Mouse (Mus musculus): ENCODE data around the gene Cfap99. TPM values are rescaled to one million over a fixed set of nuclear protein-coding genes. Genes with fewer than 3 reads are reported as not detected.

Gene Cfap99
- total RNA-seq, 2 experiments from 2014 or later = not detected

GRCm38 (mm10) chr5:34276191-34276590 lies 12.2 kb upstream of the Cfap99 start:
- ATAC-seq (replicated peaks; ENCODE audit: poor library complexity, severe bottlenecking) = no peak

- ATAC-seq (replicated peaks; ENCODE audit: poor library complexity, severe bottlenecking) = no peak
Measured at GRCm38 (mm10) chr5:34276746-34277145, 11.7 kb upstream of the Cfap99 start.

DNA sequence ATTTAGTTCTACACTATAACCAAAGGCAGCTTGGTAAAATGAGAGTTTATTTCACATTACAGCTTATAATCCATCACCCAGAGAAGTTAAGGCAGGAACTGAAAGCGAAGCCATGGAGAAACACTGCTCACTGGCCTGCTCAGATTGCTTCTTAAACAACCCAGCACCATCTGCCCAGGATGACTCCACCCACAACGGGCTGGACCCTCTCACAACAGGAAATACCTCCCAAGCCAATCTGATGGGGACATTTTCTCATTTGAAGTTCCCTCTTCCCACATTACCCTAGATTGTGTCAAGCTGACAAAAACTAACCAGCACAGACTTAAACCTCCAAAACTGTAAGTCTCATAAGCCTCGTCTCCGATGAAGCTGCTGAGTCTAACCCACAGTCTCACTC lies 10.3 kb upstream of the Cfap99 start:
- peak; percentile 83 for ATAC-seq (replicated peaks; ENCODE audit: poor library complexity, severe bottlenecking)

DNA sequence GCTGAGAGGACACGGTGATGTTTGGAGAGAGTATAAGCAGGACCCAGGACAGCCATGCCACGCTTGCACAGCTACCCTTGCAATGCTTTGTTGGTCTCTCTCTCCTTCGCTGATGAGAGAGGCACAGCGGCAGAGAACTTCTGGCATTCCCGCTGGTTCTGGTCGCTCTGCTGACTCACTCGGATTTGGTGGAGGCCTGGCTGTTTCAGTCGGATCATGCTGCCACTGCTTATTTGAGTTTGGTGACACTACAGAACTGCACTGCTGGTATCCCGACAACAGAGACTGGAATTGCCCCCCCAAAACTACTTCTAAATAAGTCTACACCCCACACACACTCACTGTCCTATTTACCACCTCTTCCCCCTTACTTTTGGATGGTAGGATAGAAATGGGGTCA lies 9.2 kb upstream of the Cfap99 start:
- ATAC-seq (replicated peaks; ENCODE audit: poor library complexity, severe bottlenecking) = no peak

DNA sequence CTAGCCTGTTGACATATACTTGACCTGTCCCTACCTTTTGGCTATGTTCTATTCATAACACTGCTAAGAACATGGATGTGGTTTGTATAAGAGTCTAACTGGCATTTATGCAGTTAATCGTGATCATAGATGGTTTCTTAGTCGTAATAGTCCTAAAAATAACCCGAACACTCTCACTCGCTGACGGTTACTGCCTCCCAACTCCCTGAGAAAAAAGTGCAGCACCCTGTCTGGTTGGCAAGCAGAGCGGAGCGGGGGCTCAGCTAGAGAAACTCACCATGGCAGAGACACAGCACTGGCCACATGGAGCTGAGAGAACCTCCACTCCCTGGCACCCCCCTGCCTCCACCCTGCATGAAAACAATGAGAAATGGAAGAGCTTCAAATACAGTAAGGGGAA lies 7.4 kb upstream of the Cfap99 start:
- no peak for ATAC-seq (replicated peaks; ENCODE audit: poor library complexity, severe bottlenecking)

DNA sequence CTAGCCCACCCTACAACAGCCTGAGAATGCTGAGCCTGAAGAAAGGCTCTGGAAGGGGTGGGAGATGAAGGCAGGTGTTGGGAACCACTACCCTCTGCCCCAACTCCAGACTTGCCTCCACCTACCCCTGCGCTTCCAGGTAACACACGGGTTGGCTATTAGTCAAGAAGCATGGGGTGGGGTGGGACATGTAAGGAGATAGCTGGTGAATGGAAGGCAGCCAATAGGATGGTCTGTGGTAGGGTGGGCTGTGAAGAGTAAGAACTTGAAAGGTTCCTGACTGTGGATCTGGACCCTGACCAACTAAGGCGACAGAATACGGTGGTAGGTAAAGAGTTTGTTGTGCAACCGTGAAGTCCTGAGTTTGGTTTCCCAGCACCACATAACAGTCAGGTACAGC lies 5.0 kb upstream of the Cfap99 start:
- ATAC-seq (replicated peaks; ENCODE audit: poor library complexity, severe bottlenecking) = no peak

DNA sequence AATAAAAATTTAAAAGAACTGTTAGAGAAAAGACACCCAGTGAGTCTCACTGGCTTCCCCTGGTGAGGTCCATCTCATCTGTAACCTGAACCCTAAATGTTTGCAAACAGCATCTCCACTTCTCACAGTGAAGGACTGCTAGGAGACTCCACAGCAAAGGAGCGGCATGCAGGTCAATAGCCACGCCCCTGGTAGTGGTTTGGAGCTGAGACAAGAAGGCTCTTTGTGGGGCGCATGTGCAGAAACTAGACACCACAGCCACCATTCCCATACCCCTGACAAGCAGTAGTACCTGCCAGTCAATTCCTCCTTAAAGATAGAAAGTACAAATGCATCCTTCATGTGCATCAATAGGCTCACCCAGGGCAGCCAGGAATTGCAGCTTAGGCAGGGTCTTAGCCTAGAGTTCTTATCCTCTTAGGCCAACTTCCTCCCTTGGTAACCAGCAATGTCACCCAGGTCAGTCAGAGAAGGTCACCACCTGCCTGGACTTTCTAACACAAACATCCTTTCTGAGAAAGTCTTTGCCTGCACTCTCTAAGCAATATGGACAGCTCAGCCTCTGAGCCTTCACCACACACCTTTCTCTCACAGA lies 4.1 kb upstream of the Cfap99 start:
- no peak for ATAC-seq (replicated peaks; ENCODE audit: poor library complexity, severe bottlenecking)

DNA sequence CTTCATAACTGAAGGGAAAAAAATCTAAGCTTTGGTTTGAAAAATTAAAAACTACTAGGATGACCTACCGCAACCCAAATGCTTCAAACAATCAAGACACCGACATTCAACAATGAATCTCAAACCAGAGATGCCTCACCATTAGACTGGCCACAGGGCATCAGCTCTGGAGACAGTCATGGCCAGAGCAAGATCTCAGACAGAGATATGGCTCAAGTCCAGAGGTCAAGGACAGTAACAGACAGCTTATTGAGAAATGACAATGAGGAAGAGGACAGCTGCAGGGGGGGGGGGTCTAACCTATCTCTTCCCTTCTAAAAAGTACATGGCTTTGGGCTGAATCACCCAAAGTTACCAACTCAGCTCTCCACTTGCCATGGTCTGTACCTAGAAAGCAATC lies 3.1 kb upstream of the Cfap99 start:
- ATAC-seq (replicated peaks; ENCODE audit: poor library complexity, severe bottlenecking) = peak; percentile 41

DNA sequence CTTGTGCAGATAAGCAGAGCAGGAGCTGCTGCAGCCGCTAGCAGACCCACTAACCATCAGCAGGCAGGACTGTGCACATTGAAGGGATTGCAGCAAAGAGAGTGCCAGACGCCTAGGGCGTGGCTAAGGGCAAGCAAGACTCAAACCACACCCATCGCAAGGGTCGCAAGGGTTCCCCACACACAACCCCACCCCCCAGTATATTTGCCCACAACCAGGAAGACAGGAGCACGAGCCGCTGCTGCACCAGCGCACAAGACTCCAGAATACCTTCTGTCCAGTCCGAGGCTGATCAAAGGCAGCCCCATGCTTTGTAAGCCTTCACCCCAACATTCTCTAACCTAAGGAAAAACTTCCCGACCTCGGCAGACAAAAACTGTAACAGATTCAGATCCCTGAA lies 1.9 kb upstream of the Cfap99 start:
- ATAC-seq (replicated peaks; ENCODE audit: poor library complexity, severe bottlenecking) = peak; percentile 38

GRCm38 (mm10) chr5:34287001-34287837 lies 1.2 kb upstream of the Cfap99 start:
- ATAC-seq (replicated peaks; ENCODE audit: poor library complexity, severe bottlenecking) = peak; percentile 6; the same call in 1 of the 2 replicates

DNA sequence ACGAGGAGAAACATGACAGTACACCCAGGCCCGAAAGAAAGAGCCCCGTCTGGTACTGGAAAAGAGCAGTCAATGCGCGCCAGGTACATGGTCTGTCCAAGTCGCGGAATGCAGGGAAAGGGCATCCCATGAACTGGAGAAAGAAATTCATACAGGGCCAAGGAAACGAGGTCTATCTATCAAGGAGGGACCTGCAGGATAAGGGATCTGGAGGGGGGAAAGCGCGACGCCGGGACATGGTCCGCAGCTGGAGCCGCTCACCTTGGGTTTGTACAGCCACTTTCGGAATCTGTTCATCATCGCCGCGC lies 608 bp upstream of the Cfap99 start:
- no peak for ATAC-seq (replicated peaks; ENCODE audit: poor library complexity, severe bottlenecking)

GRCm38 (mm10) chr5:34289286-34289685 lies 886 bp downstream of the Cfap99 start:
- ATAC-seq (replicated peaks; ENCODE audit: poor library complexity, severe bottlenecking) = no peak

- ATAC-seq (replicated peaks; ENCODE audit: poor library complexity, severe bottlenecking) = no peak
Measured at GRCm38 (mm10) chr5:34293363-34293762, 5.0 kb downstream of the Cfap99 start.

DNA sequence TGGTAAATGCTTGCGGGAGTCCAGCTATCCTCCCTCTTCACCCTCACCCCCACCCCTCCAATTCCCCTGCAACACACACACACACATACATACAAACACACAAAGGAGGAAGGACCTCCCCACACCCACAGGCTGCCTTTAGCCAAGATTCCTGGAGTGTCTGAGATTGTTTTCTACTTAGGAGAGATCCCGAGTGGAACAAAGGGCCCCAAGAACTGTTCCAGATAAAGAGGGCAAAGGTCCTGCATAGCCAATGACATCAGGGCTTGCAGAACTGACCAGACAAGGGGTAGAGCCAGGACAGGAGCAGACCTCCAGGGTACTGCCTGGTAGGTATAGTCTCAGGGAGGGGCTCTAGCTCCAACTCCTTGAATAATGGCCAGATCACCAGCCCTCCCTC lies 6.3 kb downstream of the Cfap99 start:
- ATAC-seq (replicated peaks; ENCODE audit: poor library complexity, severe bottlenecking) = no peak

- no peak for ATAC-seq (replicated peaks; ENCODE audit: poor library complexity, severe bottlenecking)
Measured at GRCm38 (mm10) chr5:34295141-34295540, 6.7 kb downstream of the Cfap99 start.

- no peak for ATAC-seq (replicated peaks; ENCODE audit: poor library complexity, severe bottlenecking)
Measured at GRCm38 (mm10) chr5:34298061-34298460, 9.7 kb downstream of the Cfap99 start.

- no peak for ATAC-seq (replicated peaks; ENCODE audit: poor library complexity, severe bottlenecking)
Measured at GRCm38 (mm10) chr5:34298937-34299535, 10.6 kb downstream of the Cfap99 start.

DNA sequence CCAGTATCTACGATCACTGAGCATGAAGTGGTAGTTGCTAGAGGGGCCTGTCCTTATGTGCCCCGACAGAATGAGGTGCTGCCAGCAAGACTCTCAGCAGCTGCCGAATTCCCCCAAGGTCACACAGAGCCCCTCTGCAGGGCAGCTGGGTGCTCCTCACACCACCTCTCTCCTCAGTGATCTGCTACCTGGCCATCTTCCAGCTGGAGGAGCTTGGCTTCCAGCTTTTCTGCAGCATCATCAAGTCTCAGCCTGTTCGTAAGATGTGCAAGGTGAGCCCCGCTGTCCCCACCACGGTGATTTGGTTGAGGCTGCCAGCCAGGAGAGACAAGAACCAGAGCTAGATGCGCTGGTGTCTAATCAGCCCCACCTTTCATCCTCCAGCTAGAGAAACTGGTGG lies 14.0 kb downstream of the Cfap99 start:
- ATAC-seq (replicated peaks; ENCODE audit: poor library complexity, severe bottlenecking) = no peak

- ATAC-seq (replicated peaks; ENCODE audit: poor library complexity, severe bottlenecking) = no peak
Measured at GRCm38 (mm10) chr5:34309016-34309415, 20.6 kb downstream of the Cfap99 start.

- no peak for ATAC-seq (replicated peaks; ENCODE audit: poor library complexity, severe bottlenecking)
Measured at GRCm38 (mm10) chr5:34319491-34320034, 31.2 kb downstream of the Cfap99 start.

DNA sequence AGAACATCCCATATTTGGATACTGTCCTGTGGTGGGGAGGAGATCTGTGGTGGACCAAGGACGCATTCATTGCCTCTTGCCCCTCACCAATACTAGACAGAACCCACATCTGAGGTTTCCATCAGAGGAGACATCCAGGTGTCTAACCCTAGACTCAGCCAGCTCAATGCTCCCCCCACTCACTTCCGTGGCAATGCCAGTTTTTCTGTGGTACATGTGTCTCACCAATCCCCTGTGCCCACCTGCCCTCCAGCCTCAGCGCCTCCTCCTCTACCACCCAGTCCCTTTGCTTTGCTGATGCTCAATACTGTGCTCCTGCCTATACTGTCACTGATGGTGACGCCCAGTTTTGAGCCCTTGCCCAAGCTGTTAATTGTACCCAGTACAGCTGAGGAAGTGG lies 32.8 kb downstream of the Cfap99 start:
- ATAC-seq (replicated peaks; ENCODE audit: poor library complexity, severe bottlenecking) = no peak

- no peak for ATAC-seq (replicated peaks; ENCODE audit: poor library complexity, severe bottlenecking)
Measured at GRCm38 (mm10) chr5:34325286-34325685, 36.9 kb downstream of the Cfap99 start.

All from granulocyte monocyte progenitor cell, adult 5-6 weeks (primary cell).